Mouse (Mus musculus): ENCODE measurements around the gene Pet100. TPM values are rescaled to one million over a fixed set of nuclear protein-coding genes. Genes with fewer than 3 reads are reported as not detected.
A peak's percentile ranks its signal among the peaks of the same experiment; 100 is the strongest.

Pet100 gene
- polyA plus RNA-seq, 1 experiment from 2014 or later = 117 TPM

- Histone ChIP-seq H3K9ac (replicated peaks; ENCODE audit: low read depth) (peak within 1 kb of the TSS; percentile 62), H3K27ac (ENCODE audit: low read length) (peak within 1 kb of the TSS; percentile 69), H3K27me3 (replicated peaks; ENCODE audit: insufficient read depth, low read length) (no peaks in the 10 kb centered on the region), H3K4me2 (replicated peaks; ENCODE audit: low read depth, low read length) (peak within 1 kb of the TSS; percentile 81), H3K36me3 (ENCODE audit: insufficient read depth, low read length) (no peaks in the 10 kb centered on the region; the same call in 1 of the 2 replicates), H3K4me1 (ENCODE audit: insufficient read depth, low read depth, low read length) (peaks cover 3% of the 10 kb centered on the region; the same call in 1 of the 2 replicates), H3K9me3 (ENCODE audit: low read length) (no peaks in the 10 kb centered on the region), H3K4me3 (ENCODE audit: low read depth, low read length) (peak within 1 kb of the TSS; percentile 68)
- WGBS = 3% methylated on average over 45 of the region's 47 CpGs
- TF ChIP-seq EP300 (IDR thresholded peaks at IDR 0.05) (no peak), CTCF (IDR thresholded peaks at IDR 0.05) (peak; percentile 25)
- ATAC-seq = peak; percentile 96
- peak; percentile 89 for DNase-seq (ENCODE audit: low spot score)
Observed at GRCm38 (mm10) chr8:3630647-3631477, 9.5 kb downstream of the Pet100 start, which contains the start of gene Stxbp2. Stxbp2 (plus strand) TSS chr8:3630955.

GRCm38 (mm10) chr8:3631478-3631875 lies 10.1 kb downstream of the Pet100 start:
- 11% methylated on average over 8 of the region's 8 CpGs for WGBS
- Histone ChIP-seq H3K27me3 (replicated peaks; ENCODE audit: insufficient read depth, low read length) (no peaks in the 10 kb centered on the region), H3K36me3 (ENCODE audit: insufficient read depth, low read length) (no peaks in the 10 kb centered on the region; the same call in 1 of the 2 replicates), H3K4me3 (ENCODE audit: low read depth, low read length) (peak overlapping the region; percentile 68), H3K27ac (ENCODE audit: low read length) (peak overlapping the region; percentile 69), H3K4me1 (ENCODE audit: insufficient read depth, low read depth, low read length) (peaks cover 3% of the 10 kb centered on the region; the same call in 1 of the 2 replicates), H3K9ac (replicated peaks; ENCODE audit: low read depth) (peak overlapping the region; percentile 62), H3K9me3 (ENCODE audit: low read length) (no peaks in the 10 kb centered on the region), H3K4me2 (replicated peaks; ENCODE audit: low read depth, low read length) (peak overlapping the region; percentile 81)
- DNase-seq (ENCODE audit: low spot score) = peak; percentile 68
- ATAC-seq = peak; percentile 67
- TF ChIP-seq EP300 (IDR thresholded peaks at IDR 0.05) = no peak
- no peak for TF ChIP-seq CTCF (IDR thresholded peaks at IDR 0.05)

GRCm38 (mm10) chr8:3645804-3646203 lies 24.5 kb downstream of the Pet100 start:
- TF ChIP-seq EP300 (IDR thresholded peaks at IDR 0.05) (no peak), CTCF (IDR thresholded peaks at IDR 0.05) (peak; percentile 54)
- no peak overlapping the region for H3K4me2 ChIP-seq (replicated peaks; ENCODE audit: low read depth, low read length)
- H3K27me3 ChIP-seq (replicated peaks; ENCODE audit: insufficient read depth, low read length) = no peaks in the 10 kb centered on the region
- H3K4me1 ChIP-seq (ENCODE audit: insufficient read depth, low read depth, low read length) = no peaks in the 10 kb centered on the region
- H3K9me3 ChIP-seq (ENCODE audit: low read length) = no peaks in the 10 kb centered on the region
- WGBS = 23% methylated on average over 5 of the region's 5 CpGs
- ATAC-seq = peak; percentile 79
- DNase-seq (ENCODE audit: low spot score) = peak; percentile 82
- no peaks in the 10 kb centered on the region for H3K36me3 ChIP-seq (ENCODE audit: insufficient read depth, low read length)
- H3K9ac ChIP-seq (replicated peaks; ENCODE audit: low read depth) = no peak overlapping the region
- no peak overlapping the region for H3K4me3 ChIP-seq (ENCODE audit: low read depth, low read length)
- no peak overlapping the region for H3K27ac ChIP-seq (ENCODE audit: low read length)

- H3K4me1 ChIP-seq (ENCODE audit: insufficient read depth, low read depth, low read length) = no peaks in the 10 kb centered on the region
- no peaks in the 10 kb centered on the region for H3K27me3 ChIP-seq (replicated peaks; ENCODE audit: insufficient read depth, low read length)
- no peak overlapping the region for H3K4me3 ChIP-seq (ENCODE audit: low read depth, low read length)
- no peaks in the 10 kb centered on the region for H3K36me3 ChIP-seq (ENCODE audit: insufficient read depth, low read length)
- ATAC-seq (peak; percentile 56), DNase-seq (ENCODE audit: low spot score) (peak; percentile 77)
- no peak overlapping the region for H3K4me2 ChIP-seq (replicated peaks; ENCODE audit: low read depth, low read length)
- H3K9ac ChIP-seq (replicated peaks; ENCODE audit: low read depth) = no peak overlapping the region
- WGBS = 65% methylated on average over 6 of the region's 6 CpGs
- TF ChIP-seq CTCF (IDR thresholded peaks at IDR 0.05) (no peak), EP300 (IDR thresholded peaks at IDR 0.05) (peak; percentile 59; the same call in 1 of the 2 replicates)
- H3K27ac ChIP-seq (ENCODE audit: low read length) = peak overlapping the region; percentile 62; the same call in 1 of the 2 replicates
- H3K9me3 ChIP-seq (ENCODE audit: low read length) = no peaks in the 10 kb centered on the region
Observed at GRCm38 (mm10) chr8:3646824-3647531, 25.6 kb downstream of the Pet100 start.

- Histone ChIP-seq H3K9me3 (ENCODE audit: low read length) (no peaks in the 10 kb centered on the region), H3K4me1 (ENCODE audit: insufficient read depth, low read depth, low read length) (no peaks in the 10 kb centered on the region), H3K36me3 (ENCODE audit: insufficient read depth, low read length) (no peaks in the 10 kb centered on the region), H3K27me3 (replicated peaks; ENCODE audit: insufficient read depth, low read length) (no peaks in the 10 kb centered on the region), H3K9ac (replicated peaks; ENCODE audit: low read depth) (no peak overlapping the region), H3K4me2 (replicated peaks; ENCODE audit: low read depth, low read length) (no peak overlapping the region), H3K27ac (ENCODE audit: low read length) (no peak overlapping the region), H3K4me3 (ENCODE audit: low read depth, low read length) (no peak overlapping the region)
- ATAC-seq (no peak), DNase-seq (ENCODE audit: low spot score) (no peak)
- whole genome bisulfite sequencing = 65% methylated on average over 4 of the region's 4 CpGs
- no peak for TF ChIP-seq CTCF (IDR thresholded peaks at IDR 0.05)
- TF ChIP-seq EP300 (IDR thresholded peaks at IDR 0.05) = no peak
Observed at GRCm38 (mm10) chr8:3647561-3647960, 26.2 kb downstream of the Pet100 start.

- TF ChIP-seq CTCF (IDR thresholded peaks at IDR 0.05) = no peak
- no peak for TF ChIP-seq EP300 (IDR thresholded peaks at IDR 0.05)
- DNase-seq (ENCODE audit: low spot score) (peak; percentile 75), ATAC-seq (peak; percentile 47; the same call in 1 of the 2 replicates)
- Histone ChIP-seq H3K4me1 (ENCODE audit: insufficient read depth, low read depth, low read length) (no peaks in the 10 kb centered on the region), H3K9ac (replicated peaks; ENCODE audit: low read depth) (no peak overlapping the region), H3K27ac (ENCODE audit: low read length) (no peak overlapping the region), H3K36me3 (ENCODE audit: insufficient read depth, low read length) (no peaks in the 10 kb centered on the region), H3K27me3 (replicated peaks; ENCODE audit: insufficient read depth, low read length) (no peaks in the 10 kb centered on the region), H3K9me3 (ENCODE audit: low read length) (no peaks in the 10 kb centered on the region), H3K4me2 (replicated peaks; ENCODE audit: low read depth, low read length) (no peak overlapping the region), H3K4me3 (ENCODE audit: low read depth, low read length) (no peak overlapping the region)
- 45% methylated on average over 2 of the region's 2 CpGs for WGBS
Observed at GRCm38 (mm10) chr8:3648268-3648667, 26.9 kb downstream of the Pet100 start.

All from lung, postnatal 0 days (tissue).